Mouse (Mus musculus) megakaryocyte, embryonic 14.5 days (primary cell): Measurements from ENCODE around the gene Pou2f1. TPM values are rescaled to one million over a fixed set of nuclear protein-coding genes. Genes with fewer than 3 reads are reported as not detected.

Source experiments
- H3K27me3 ChIP-seq: replicated peaks from 2 replicates; pipeline ENCODE3; 2012; ENCODE audit warnings: inconsistent platforms
- H3K36me3 ChIP-seq: replicated peaks from 2 replicates; pipeline ENCODE3; 2012; ENCODE audit warnings: low read length, inconsistent platforms, mixed read lengths
- H3K4me1 ChIP-seq: 2 replicates; pipeline ENCODE4 v1.6.1; 2012; ENCODE audit warnings: inconsistent platforms
- H3K4me3 ChIP-seq: replicated peaks from 2 replicates; pipeline ENCODE3; 2012; ENCODE audit warnings: moderate library complexity, mild to moderate bottlenecking, inconsistent platforms
- H3K9me3 ChIP-seq: 2 replicates; pipeline ENCODE4 v1.6.1; 2012; ENCODE audit warnings: inconsistent platforms
- FLI1 ChIP-seq: IDR thresholded peaks from 2 replicates; pipeline ENCODE4 v1.6.1; 2012; ENCODE audit warnings: low read length, inconsistent platforms, mixed read lengths
- GATA1 ChIP-seq: IDR thresholded peaks from 3 replicates; pipeline ENCODE4 v1.6.1; 2012; ENCODE audit warnings: mixed read lengths, low read length, inconsistent platforms, borderline replicate concordance
- polyA plus RNA-seq: library from polyadenylated mRNA; stranded (reverse); fragments of >175 nt; gene quantifications from 2 replicates; pipeline ENCODE4 v1.2.3, GENCODE M21; 2012; ENCODE audit warnings: low replicate concordance; ENCODE audit not compliant: insufficient read depth

The Pou2f1 gene
- polyA plus RNA-seq, 1 experiment: 3.8 TPM

DNA sequence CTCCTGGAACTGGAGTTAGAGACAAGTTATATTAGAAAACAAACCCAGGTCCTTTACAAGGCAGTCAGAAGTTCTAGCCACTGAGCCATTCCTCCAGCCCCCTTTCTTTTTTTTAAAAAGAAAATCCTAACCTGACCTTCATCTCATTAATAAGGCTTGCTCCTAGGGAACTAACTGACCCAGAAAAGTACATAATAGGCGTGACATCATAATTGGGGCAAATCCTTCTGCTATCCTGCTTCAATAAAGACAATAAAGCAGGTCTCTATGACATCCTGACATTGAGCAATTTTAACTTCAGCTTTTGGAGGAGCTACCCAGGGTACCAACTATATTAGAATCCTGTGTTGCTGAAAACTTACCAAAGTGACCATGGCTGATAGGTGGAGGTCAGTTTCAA lies 98.9 kb downstream of the Pou2f1 start:
- Histone ChIP-seq H3K4me3 (no peak overlapping the region), H3K9me3 (no peaks in the 10 kb centered on the region), H3K36me3 (peaks cover 70% of the 10 kb centered on the region), H3K27me3 (no peaks in the 10 kb centered on the region), H3K4me1 (no peaks in the 10 kb centered on the region)
- TF ChIP-seq FLI1 (no peak), GATA1 (no peak)

DNA sequence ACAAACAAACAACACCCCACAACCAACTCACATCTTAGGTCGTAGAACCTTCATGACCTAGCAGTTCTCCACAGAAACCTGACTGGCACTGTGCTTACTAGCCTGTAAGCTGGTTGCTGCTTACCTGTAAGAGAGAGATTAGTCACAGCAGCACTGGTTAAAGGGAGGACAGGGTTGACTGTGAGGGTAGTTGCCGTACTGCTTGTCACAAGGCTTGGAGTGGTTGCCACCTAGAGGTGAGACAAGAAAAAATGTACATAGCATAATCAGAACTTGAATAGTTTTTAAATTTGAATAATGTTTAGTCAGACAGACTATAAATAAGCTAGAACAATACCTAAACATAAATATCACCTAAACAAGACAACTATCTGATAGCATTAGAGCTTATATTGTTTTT lies 110.8 kb downstream of the Pou2f1 start:
- Histone ChIP-seq H3K9me3 (no peaks in the 10 kb centered on the region), H3K4me3 (no peak overlapping the region), H3K27me3 (no peaks in the 10 kb centered on the region), H3K36me3 (peaks cover 65% of the 10 kb centered on the region), H3K4me1 (no peaks in the 10 kb centered on the region)
- no peak for TF ChIP-seq FLI1
- TF ChIP-seq GATA1: no peak

DNA sequence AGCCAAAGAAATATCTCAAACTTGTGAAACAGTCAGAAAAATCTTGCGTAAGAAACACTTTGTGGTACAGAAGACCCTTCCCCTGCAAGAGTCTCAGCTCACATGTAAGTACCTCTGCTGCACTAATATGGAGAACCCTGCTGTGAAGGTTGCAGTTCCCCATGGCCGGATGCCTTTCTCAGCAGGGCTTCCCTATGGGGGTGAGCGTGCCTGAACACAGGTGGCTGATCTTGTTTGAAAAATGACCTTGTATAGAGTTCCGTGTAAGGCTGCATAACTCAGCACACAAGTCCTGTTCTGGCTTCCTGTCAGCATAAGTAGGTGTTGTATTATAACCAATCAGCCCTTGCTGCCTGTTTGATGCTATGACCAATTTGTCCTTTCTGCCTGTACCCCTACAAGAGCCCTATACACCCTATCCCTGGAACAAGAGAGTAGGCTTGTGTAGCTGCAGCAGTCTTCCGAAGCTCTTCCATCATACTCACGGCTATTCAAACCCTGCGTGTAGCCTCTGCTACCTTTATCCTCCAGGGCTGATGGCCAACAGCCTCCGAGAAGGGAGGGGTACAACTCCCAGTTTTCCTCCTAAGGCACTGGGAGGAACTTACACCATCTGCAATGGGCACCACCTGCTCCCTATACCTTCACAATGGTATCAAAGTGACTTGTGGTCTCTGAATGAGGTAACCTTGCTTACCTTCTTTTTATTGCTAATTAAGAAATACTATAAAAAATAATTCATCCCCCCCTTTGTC lies 120.2 kb downstream of the Pou2f1 start:
- no peak overlapping the region for H3K4me3 ChIP-seq
- H3K4me1 ChIP-seq: no peaks in the 10 kb centered on the region
- H3K9me3 ChIP-seq: no peaks in the 10 kb centered on the region
- H3K27me3 ChIP-seq: no peaks in the 10 kb centered on the region
- peaks cover 50% of the 10 kb centered on the region for H3K36me3 ChIP-seq
- TF ChIP-seq GATA1 (no peak), FLI1 (no peak)

DNA sequence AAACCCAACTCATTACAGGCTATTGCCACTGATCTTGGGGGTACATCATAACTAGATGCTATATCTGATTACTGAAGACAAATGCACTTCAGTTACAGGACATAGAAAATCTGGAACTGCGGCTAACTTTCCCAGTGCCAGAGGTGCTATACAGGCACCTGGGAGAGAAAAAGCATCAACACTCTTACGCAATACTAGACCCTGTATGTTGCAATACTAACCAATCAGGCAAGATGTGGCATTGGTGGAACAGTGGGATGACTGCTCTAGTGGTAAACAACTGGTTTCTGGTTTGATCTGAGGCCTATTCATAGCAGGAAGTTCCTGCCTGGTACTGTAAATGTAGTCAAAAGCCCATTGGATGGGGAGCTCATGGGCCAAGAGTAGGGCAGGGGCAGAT lies 123.7 kb downstream of the Pou2f1 start:
- Histone ChIP-seq H3K9me3 (no peaks in the 10 kb centered on the region), H3K36me3 (peaks cover 68% of the 10 kb centered on the region), H3K4me3 (no peak overlapping the region), H3K27me3 (no peaks in the 10 kb centered on the region), H3K4me1 (peaks cover 11% of the 10 kb centered on the region)
- TF ChIP-seq FLI1 (no peak), GATA1 (no peak)

DNA sequence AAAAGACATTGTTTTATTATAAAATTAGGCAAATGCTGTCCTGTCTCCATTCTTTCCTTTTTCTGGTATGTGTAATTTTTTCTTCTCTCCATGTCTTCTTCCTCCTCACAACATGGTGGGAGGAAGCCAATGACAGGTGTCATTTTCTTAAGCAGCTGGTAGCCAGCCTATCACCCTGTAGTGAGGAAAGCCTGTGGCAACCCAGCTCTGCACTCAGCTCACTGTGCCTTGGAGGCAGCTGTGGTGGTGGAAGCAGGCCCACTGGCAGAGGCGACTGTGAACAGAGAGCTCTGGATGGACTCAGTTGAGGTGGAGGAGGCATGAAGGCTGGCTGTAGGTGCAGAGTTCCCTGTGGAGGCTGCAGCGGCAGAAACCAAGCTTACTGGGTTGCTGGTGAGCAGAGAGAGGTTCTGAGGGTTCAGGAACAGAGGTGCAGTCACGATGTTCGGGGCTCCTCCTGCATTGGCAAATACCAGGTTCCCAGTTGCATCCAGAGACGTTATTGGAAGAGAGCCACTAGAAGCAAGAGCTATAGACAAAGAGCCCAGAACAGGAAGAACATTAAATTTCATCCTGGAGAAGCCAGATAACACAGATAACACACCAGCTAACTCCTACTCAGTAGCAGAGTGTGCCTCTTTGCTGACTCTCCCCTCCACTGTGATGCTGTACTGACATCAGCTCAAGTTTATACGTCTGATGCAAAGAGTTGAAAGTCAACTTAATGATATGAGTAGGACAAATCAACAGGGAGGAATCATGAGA lies 126.8 kb downstream of the Pou2f1 start:
- no peak overlapping the region for H3K4me3 ChIP-seq
- H3K36me3 ChIP-seq: peaks cover 59% of the 10 kb centered on the region
- TF ChIP-seq FLI1 (no peak), GATA1 (no peak)

DNA sequence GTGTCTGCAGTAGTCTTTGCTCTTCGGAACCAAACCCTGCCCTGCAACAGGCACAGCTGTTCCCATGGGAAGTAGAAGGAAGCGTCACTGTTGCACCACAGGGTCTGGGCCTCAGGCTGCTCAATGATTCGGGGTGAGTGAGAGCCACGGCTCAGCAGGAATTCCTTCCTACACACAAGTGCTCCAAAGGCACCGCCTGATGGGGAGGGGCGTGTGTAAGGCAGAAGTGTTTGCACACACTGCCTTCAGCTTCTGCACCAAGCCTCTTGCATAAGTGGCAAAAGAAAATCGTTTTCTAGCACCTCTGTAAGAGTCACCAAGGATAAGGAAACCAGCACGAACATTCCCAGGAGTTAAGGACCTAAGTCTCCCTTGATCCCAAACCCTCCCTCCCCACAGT lies 127.8 kb downstream of the Pou2f1 start:
- no peaks in the 10 kb centered on the region for H3K27me3 ChIP-seq
- H3K4me3 ChIP-seq: no peak overlapping the region
- H3K4me1 ChIP-seq: peaks cover 11% of the 10 kb centered on the region
- TF ChIP-seq GATA1 (no peak), FLI1 (no peak)
- no peaks in the 10 kb centered on the region for H3K9me3 ChIP-seq
- peaks cover 50% of the 10 kb centered on the region for H3K36me3 ChIP-seq

More for the DNA sequence above, 126.8 kb downstream of the Pou2f1 start:
- no peaks in the 10 kb centered on the region for H3K9me3 ChIP-seq
- peaks cover 11% of the 10 kb centered on the region for H3K4me1 ChIP-seq
- no peaks in the 10 kb centered on the region for H3K27me3 ChIP-seq

DNA sequence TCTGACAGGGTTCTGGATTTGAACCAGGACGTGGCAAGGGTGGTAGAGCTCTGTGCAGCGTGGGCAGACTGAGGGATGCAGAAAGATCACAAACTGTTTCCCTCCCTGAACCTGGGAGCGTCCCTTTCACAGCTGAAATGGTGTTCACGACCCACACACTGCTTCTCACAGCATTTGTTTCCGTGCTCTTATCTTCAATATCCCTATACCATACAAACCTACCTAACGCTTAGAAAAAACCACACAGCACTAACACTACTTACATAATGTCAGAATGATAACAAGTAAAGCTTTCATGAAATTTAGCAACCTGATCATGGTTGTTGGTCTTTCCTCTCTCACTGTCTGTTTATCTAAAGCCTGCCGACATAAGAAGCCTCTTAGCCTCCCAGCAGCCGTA lies 133.8 kb downstream of the Pou2f1 start:
- Histone ChIP-seq H3K4me3 (no peak overlapping the region), H3K27me3 (no peaks in the 10 kb centered on the region), H3K4me1 (no peaks in the 10 kb centered on the region; the same call in 1 of the 2 replicates), H3K9me3 (no peaks in the 10 kb centered on the region), H3K36me3 (peaks cover 20% of the 10 kb centered on the region)
- no peak for TF ChIP-seq GATA1
- no peak for TF ChIP-seq FLI1

DNA sequence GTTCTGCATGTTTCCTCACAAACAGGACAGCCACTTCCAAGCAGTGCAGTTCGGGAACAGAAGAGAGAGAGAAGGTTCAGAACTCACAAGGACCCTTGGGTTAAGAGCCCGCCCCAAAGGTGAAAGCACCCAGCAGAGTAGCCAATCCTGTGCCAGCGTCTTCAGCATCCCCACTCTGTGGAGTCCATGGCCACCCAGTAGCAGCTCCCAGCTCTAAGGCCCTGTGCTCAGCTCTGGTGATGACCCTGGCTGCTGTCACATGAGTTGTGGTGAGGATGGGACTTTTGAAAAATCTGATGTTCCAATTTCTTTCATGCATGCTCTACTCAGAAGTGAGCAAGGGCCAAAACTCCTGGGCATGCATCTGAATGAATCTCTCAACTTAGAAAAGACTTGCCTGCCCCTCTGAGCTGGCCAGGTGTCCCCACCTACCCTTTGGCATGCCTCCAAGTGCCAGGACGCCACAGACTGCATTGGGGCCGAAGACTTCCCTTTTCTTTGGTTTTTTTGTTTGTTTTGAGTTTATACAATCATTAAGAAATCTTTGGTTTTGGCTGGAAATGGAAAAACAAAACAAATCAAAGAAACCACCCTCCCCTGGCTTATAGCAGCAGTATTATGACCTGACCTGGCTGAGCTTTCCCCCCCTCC lies 135.7 kb downstream of the Pou2f1 start:
- H3K9me3 ChIP-seq: no peaks in the 10 kb centered on the region
- peaks cover 16% of the 10 kb centered on the region for H3K36me3 ChIP-seq
- H3K4me1 ChIP-seq: no peaks in the 10 kb centered on the region
- no peak overlapping the region for H3K4me3 ChIP-seq
- no peak for TF ChIP-seq GATA1
- TF ChIP-seq FLI1: no peak
- H3K27me3 ChIP-seq: no peaks in the 10 kb centered on the region

DNA sequence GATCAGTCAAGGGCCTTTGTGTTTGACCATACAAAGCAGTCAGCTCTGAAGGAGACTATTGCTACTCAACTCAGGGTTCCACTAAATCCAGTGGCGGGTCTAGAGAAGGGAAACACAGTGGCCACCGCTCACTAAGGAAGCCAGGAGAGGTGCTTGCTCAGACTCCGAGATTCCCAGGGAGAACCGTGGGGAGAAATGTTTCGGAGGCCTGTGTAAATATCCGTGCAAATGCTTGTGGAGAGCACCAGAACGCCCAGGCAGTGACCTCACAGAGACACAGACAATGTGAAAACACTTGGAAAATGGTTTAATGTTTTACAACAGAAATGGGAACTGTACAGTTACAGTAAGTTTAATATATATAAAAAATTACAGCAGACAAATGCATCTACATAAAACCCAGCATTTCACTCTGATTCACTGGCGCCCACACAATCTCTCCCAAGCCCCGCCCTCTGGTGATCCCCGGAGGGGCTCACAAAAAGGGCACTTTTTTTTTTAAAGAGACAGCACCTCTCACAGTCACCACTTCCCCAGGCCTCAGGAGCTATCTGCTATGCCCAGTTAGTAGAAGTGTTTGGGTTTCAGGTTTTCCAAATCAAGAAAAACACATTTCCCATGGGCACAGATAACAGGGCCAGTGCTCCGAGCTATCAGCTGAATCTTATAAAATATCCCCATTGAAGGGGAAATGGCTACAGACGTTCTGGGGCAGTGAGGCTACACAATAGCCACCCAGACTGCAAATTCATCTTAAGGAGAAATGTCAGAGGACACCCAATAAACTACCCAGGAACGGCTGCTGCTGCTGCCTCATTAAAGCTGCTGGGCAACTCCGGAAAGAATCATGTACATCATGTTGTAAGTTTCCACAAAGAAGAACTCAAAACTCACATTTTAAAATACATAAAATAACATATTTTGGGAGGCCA lies 137.3 kb downstream of the Pou2f1 start:
- Histone ChIP-seq H3K36me3 (peaks cover 16% of the 10 kb centered on the region), H3K27me3 (no peaks in the 10 kb centered on the region), H3K4me3 (no peak overlapping the region), H3K9me3 (no peaks in the 10 kb centered on the region), H3K4me1 (peaks cover 10% of the 10 kb centered on the region)
- TF ChIP-seq GATA1 (no peak), FLI1 (no peak)
